ENCODE assay signal across 9 mouse cellular contexts in genomic region chr11:80142872-80143271, GRCm38 (mm10). TPM values are rescaled to one million over a fixed set of nuclear protein-coding genes. Genes with fewer than 3 reads are reported as not detected.
DNase-seq lines count a peak whose midpoint lies in the region; ATAC-seq and TF ChIP-seq lines count a peak whose summit lies in the region.
"Had no signal": no experiment of that assay in that cellular context is flagged by ENCODE, and none has a peak within 500 bp of the region (broad histone marks: within the 10 kb centered on the region; RNA-seq: fewer than 3 reads in every experiment).

No protein-coding gene starts in this region.

- no peak for ATAC-seq in heart, postnatal 0 days (ENCODE audit: insufficient read depth, low read depth)
- ATAC-seq in lung, postnatal 0 days, result peak; percentile 25; the same call in 1 of the 2 replicates

- peak overlapping the region; percentile 68 to 96 (median 80) for H3K4me3 ChIP-seq in CH12.LX (replicated peaks in 1 of 3; ENCODE audit: low read depth in 2 of 3, low read length in 2 of 3, poor library complexity in 1 of 3)
- peak overlapping the region; percentile 73 for H3K4me3 ChIP-seq in heart, postnatal 0 days (ENCODE audit: low read depth, low read length)
- peak overlapping the region; percentile 85; the same call in 1 of the 2 replicates for H3K4me3 ChIP-seq in lung, postnatal 0 days (ENCODE audit: low read depth, low read length)

- no peaks in the 10 kb centered on the region for H3K9me3 ChIP-seq in CH12.LX (replicated peaks; ENCODE audit: low read length)
- H3K9me3 ChIP-seq in heart, postnatal 0 days (replicated peaks; ENCODE audit: control insufficient read depth, low read length), result no peaks in the 10 kb centered on the region
- H3K9me3 ChIP-seq in lung, postnatal 0 days (ENCODE audit: low read length), result no peaks in the 10 kb centered on the region

- TF ChIP-seq RAD21 in CH12.LX (IDR thresholded peaks at IDR 0.05; ENCODE audit: low read depth, low read length), result no peak

- peaks cover 9 to 67% of the 10 kb centered on the region in 2 experiments for H3K4me1 ChIP-seq in CH12.LX (ENCODE audit: control insufficient read depth in 1 of 2, insufficient read depth in 2 of 2)
- peaks cover 6% of the 10 kb centered on the region; the same call in 1 of the 2 replicates for H3K4me1 ChIP-seq in heart, postnatal 0 days (ENCODE audit: control insufficient read depth, insufficient read depth)
- H3K4me1 ChIP-seq in lung, postnatal 0 days (ENCODE audit: insufficient read depth, low read depth, low read length), result peaks cover 4% of the 10 kb centered on the region; the same call in 1 of the 2 replicates

- 42% methylated on average over 8 of the region's 8 CpGs for WGBS in heart, postnatal 0 days
- WGBS in lung, postnatal 0 days, result 37% methylated on average over 8 of the region's 8 CpGs

- H3K4me2 ChIP-seq in CH12.LX (ENCODE audit: insufficient read depth, low read depth, poor library complexity, severe bottlenecking), result peak overlapping the region; percentile 76
- H3K4me2 ChIP-seq in heart, postnatal 0 days (ENCODE audit: low read depth, low read length), result peak overlapping the region; percentile 69
- peak overlapping the region; percentile 90 for H3K4me2 ChIP-seq in lung, postnatal 0 days (replicated peaks; ENCODE audit: low read depth, low read length)

- dilution Hi-C loops in CH12.LX (cut with MboI; ENCODE audit: extremely low pct_ligation_motif_present, extremely low pct_unique_long_range_greater_than_20kb, low sequenced_read_pairs), result no loop called here

- DNase-seq in cerebellum, adult 9-10 months, result peak; percentile 11
- no peak for DNase-seq in cerebellum, postnatal 4 days (ENCODE audit: low spot score in 2 of 2)
- DNase-seq in CH12.LX (ENCODE audit: extremely low read depth), result no peak
- no peak for DNase-seq in heart, postnatal 0 days (ENCODE audit: low spot score)
- DNase-seq in lung, postnatal 0 days (ENCODE audit: low spot score), result peak; percentile 48
- DNase-seq in urinary bladder, postnatal 25 days (ENCODE audit: low spot score), result no peak
- DNase-seq in adrenal gland, adult 18-20 months (ENCODE audit: low spot score in 2 of 2), result no peak
- no peak for DNase-seq in layer of hippocampus, postnatal 10 days (ENCODE audit: low spot score in 2 of 2)
- DNase-seq: cerebellum, adult 18-20 months had no signal

- no peak overlapping the region for H3K27ac ChIP-seq in CH12.LX (ENCODE audit: insufficient read depth, low read depth)
- H3K27ac ChIP-seq in heart, postnatal 0 days (ENCODE audit: low read depth), result 0 out of 2 replicates have a peak overlapping the region, but pooled peaks have one; percentile 84
- peak overlapping the region; percentile 88; the same call in 1 of the 2 replicates for H3K27ac ChIP-seq in lung, postnatal 0 days (ENCODE audit: low read length)

- no peak for TF ChIP-seq POLR2A in CH12.LX (IDR thresholded peaks at IDR 0.05; ENCODE audit: low read depth, low read length)

- no peak for TF ChIP-seq EP300 in CH12.LX (IDR thresholded peaks at IDR 0.05; ENCODE audit: low read length)
- TF ChIP-seq EP300 in heart, postnatal 0 days (IDR thresholded peaks at IDR 0.05; ENCODE audit: low read depth), result no peak
- no peak for TF ChIP-seq EP300 in lung, postnatal 0 days (IDR thresholded peaks at IDR 0.05)

- peak overlapping the region; percentile 64 for H3K9ac ChIP-seq in CH12.LX (ENCODE audit: insufficient read depth, low read depth)
- H3K9ac ChIP-seq in heart, postnatal 0 days (replicated peaks; ENCODE audit: low read depth, low read length), result 0 out of 2 replicates have a peak overlapping the region, but pooled peaks have one; percentile 80
- H3K9ac ChIP-seq in lung, postnatal 0 days (replicated peaks; ENCODE audit: low read depth), result no peak overlapping the region

- no peaks in the 10 kb centered on the region for H3K27me3 ChIP-seq in CH12.LX (replicated peaks)
- H3K27me3 ChIP-seq in heart, postnatal 0 days (ENCODE audit: control insufficient read depth, insufficient read depth, low read length), result no peaks in the 10 kb centered on the region
- no peaks in the 10 kb centered on the region for H3K27me3 ChIP-seq in lung, postnatal 0 days (replicated peaks; ENCODE audit: insufficient read depth, low read length)

- no peak for TF ChIP-seq CTCF in CH12.LX (conservative IDR thresholded peaks at IDR 0.05 in 1 of 2, IDR thresholded peaks at IDR 0.05 in 1 of 2; ENCODE audit: low read depth in 2 of 2, low read length in 2 of 2)
- no peak for TF ChIP-seq CTCF in heart, postnatal 0 days (IDR thresholded peaks at IDR 0.05; ENCODE audit: low read depth)
- TF ChIP-seq CTCF in lung, postnatal 0 days (IDR thresholded peaks at IDR 0.05), result no peak

- peaks cover 30% of the 10 kb centered on the region for H3K79me2 ChIP-seq in CH12.LX (replicated peaks; ENCODE audit: control insufficient read depth, extremely low read depth, insufficient read depth, poor library complexity, severe bottlenecking)

- in situ Hi-C loops in CH12.LX (cut with MboI; ENCODE audit: low pct_ligation_motif_present, low pct_unique_long_range_greater_than_20kb, low sequenced_read_pairs), result loop anchor here (5.0 kb wide), 1 partner anchor 101 kb away; no protein-coding TSS in a partner anchor

- peaks cover 13 to 25% of the 10 kb centered on the region in 2 experiments for H3K36me3 ChIP-seq in CH12.LX (replicated peaks in 1 of 2; ENCODE audit: control insufficient read depth in 1 of 2, insufficient read depth in 1 of 2, low read length in 1 of 2)
- H3K36me3 ChIP-seq in heart, postnatal 0 days (replicated peaks; ENCODE audit: control insufficient read depth, insufficient read depth, low read length), result 0 out of 2 replicates have a peak, but pooled peaks cover 20% of the 10 kb centered on the region
- H3K36me3 ChIP-seq in lung, postnatal 0 days (ENCODE audit: insufficient read depth, low read length), result no peaks in the 10 kb centered on the region

TF ChIP-seq in CH12.LX, 34 proteins besides CTCF, POLR2A, EP300 and RAD21 (continues in another document):
- TF ChIP-seq MAX (IDR thresholded peaks at IDR 0.05; ENCODE audit: low read length), result no peak
- no peak for TF ChIP-seq ZNF384 (IDR thresholded peaks at IDR 0.05; ENCODE audit: low read depth, low read length)
- no peak for TF ChIP-seq E2F4 (IDR thresholded peaks at IDR 0.05; ENCODE audit: insufficient replicate concordance, low read depth, low read length)
- TF ChIP-seq JUN (IDR thresholded peaks at IDR 0.05; ENCODE audit: insufficient read depth, low read depth, low read length), result no peak
- TF ChIP-seq USF1 (IDR thresholded peaks at IDR 0.05; ENCODE audit: low read depth, low read length), result no peak
- no peak for TF ChIP-seq MXI1 (IDR thresholded peaks at IDR 0.05; ENCODE audit: low read depth, low read length)
- TF ChIP-seq TCF12 (IDR thresholded peaks at IDR 0.05; ENCODE audit: low read depth, low read length), result no peak
- TF ChIP-seq JUND (conservative IDR thresholded peaks at IDR 0.05; ENCODE audit: low read depth, low read length), result no peak
- no peak for TF ChIP-seq ZC3H11A (IDR thresholded peaks at IDR 0.05; ENCODE audit: low read depth, low read length)
- no peak for TF ChIP-seq BHLHE40 (IDR thresholded peaks at IDR 0.05; ENCODE audit: low read depth, low read length)
- no peak for TF ChIP-seq ZMIZ1 (IDR thresholded peaks at IDR 0.05; ENCODE audit: low read depth, low read length)
- no peak for TF ChIP-seq ETS1 (conservative IDR thresholded peaks at IDR 0.05; ENCODE audit: low read depth, low read length)
- TF ChIP-seq CHD1 (IDR thresholded peaks at IDR 0.05; ENCODE audit: low read depth, low read length), result no peak
- no peak for TF ChIP-seq NELFE (IDR thresholded peaks at IDR 0.05; ENCODE audit: low read depth, low read length)

RNA-seq across cellular contexts. Expression of gene Tefm, which starts 0.9 kb away (rescaled TPM):
- 34.4 and 36.6 TPM in 2 replicates for total RNA-seq in CH12.LX (2012; rRNA removed)
- total RNA-seq in CH12.LX (2014; rRNA removed), result 70.2 and 76.1 TPM in 2 replicates
- 42.1 and 43.9 TPM in 2 replicates for polyA plus RNA-seq in CH12.LX (2012; ENCODE audit: insufficient read length, low read depth)
- 32.4 and 40.3 TPM in 2 replicates for total RNA-seq in heart, postnatal 0 days (2014; rRNA removed; ENCODE audit: low replicate concordance)
- 37.6 and 39.9 TPM in 2 replicates for polyA plus RNA-seq in heart, postnatal 0 days (2015; fragmentation: Nextera tagmentation; extraction: Ambion mirVana)
- polyA plus RNA-seq in lung, postnatal 0 days (2015; fragmentation: Nextera tagmentation; extraction: Ambion mirVana), result 17.8 and 19.5 TPM in 2 replicates
- 10 to 100 TPM; 13.6 to 15.5 TPM for total RNA-seq in adrenal gland, adult 18-20 months (2021)
- 10 to 100 TPM; 10.7 to 10.8 TPM for total RNA-seq in layer of hippocampus, postnatal 10 days (2021)

RNA-seq across cellular contexts. Expression of gene Adap2, which starts 11.0 kb away (rescaled TPM):
- not detected in 2 replicates for total RNA-seq in CH12.LX (2012; rRNA removed)
- total RNA-seq in CH12.LX (2014; rRNA removed), result 0.12 TPM in 1 of 2 replicates, not detected in the other
- polyA plus RNA-seq in CH12.LX (2012; ENCODE audit: insufficient read length, low read depth), result 0.49 and 0.86 TPM in 2 replicates
- total RNA-seq in heart, postnatal 0 days (2014; rRNA removed; ENCODE audit: low replicate concordance), result 17.0 and 20.0 TPM in 2 replicates
- 2.1 and 3.0 TPM in 2 replicates for polyA plus RNA-seq in heart, postnatal 0 days (2015; fragmentation: Nextera tagmentation; extraction: Ambion mirVana)
- 8.4 and 12.4 TPM in 2 replicates for polyA plus RNA-seq in lung, postnatal 0 days (2015; fragmentation: Nextera tagmentation; extraction: Ambion mirVana)
- total RNA-seq in adrenal gland, adult 18-20 months (2021), result 10 to 100 TPM in 1 of 2 experiments, 1 to 10 TPM in 1; 9.6 to 11.1 TPM
- total RNA-seq in layer of hippocampus, postnatal 10 days (2021), result 1 to 10 TPM; 8.5 to 9.7 TPM

RNA-seq across cellular contexts. Expression of gene Rnf135, which starts 40.8 kb away (rescaled TPM):
- total RNA-seq in CH12.LX (2012; rRNA removed), result 11.7 and 12.4 TPM in 2 replicates
- total RNA-seq in CH12.LX (2014; rRNA removed), result 10.9 and 11.1 TPM in 2 replicates
- 9.6 and 11.3 TPM in 2 replicates for polyA plus RNA-seq in CH12.LX (2012; ENCODE audit: insufficient read length, low read depth)
- total RNA-seq in heart, postnatal 0 days (2014; rRNA removed; ENCODE audit: low replicate concordance), result 6.2 and 10.2 TPM in 2 replicates
- 11.7 and 12.9 TPM in 2 replicates for polyA plus RNA-seq in heart, postnatal 0 days (2015; fragmentation: Nextera tagmentation; extraction: Ambion mirVana)
- 13.7 and 16.1 TPM in 2 replicates for polyA plus RNA-seq in lung, postnatal 0 days (2015; fragmentation: Nextera tagmentation; extraction: Ambion mirVana)
- total RNA-seq in adrenal gland, adult 18-20 months (2021), result 1 to 10 TPM; 5.9 to 9.1 TPM
- total RNA-seq in layer of hippocampus, postnatal 10 days (2021), result 1 to 10 TPM; 3.3 to 4.1 TPM

RNA-seq across cellular contexts. Expression of gene Atad5, which starts 53.7 kb away (rescaled TPM):
- total RNA-seq in CH12.LX (2012; rRNA removed) (24.0 and 26.4 TPM in 2 replicates), CH12.LX (2014; rRNA removed) (46.3 and 48.1 TPM in 2 replicates)
- 32.9 and 35.2 TPM in 2 replicates for polyA plus RNA-seq in CH12.LX (2012; ENCODE audit: insufficient read length, low read depth)
- 3.3 and 4.2 TPM in 2 replicates for total RNA-seq in heart, postnatal 0 days (2014; rRNA removed; ENCODE audit: low replicate concordance)
- polyA plus RNA-seq in heart, postnatal 0 days (2015; fragmentation: Nextera tagmentation; extraction: Ambion mirVana), result 1.5 and 1.8 TPM in 2 replicates
- polyA plus RNA-seq in lung, postnatal 0 days (2015; fragmentation: Nextera tagmentation; extraction: Ambion mirVana), result 1.7 and 2.0 TPM in 2 replicates
- 1 to 10 TPM; 1.2 to 1.8 TPM for total RNA-seq in adrenal gland, adult 18-20 months (2021)
- 1 to 10 TPM; 6.0 to 6.6 TPM for total RNA-seq in layer of hippocampus, postnatal 10 days (2021)

Comparison
In these comparisons a context has a peak if more than half of its experiments do, and no peak if none do; other contexts are left out.
1. DNase-seq: peak in cerebellum, adult 9-10 months (single experiment) and lung, postnatal 0 days (single experiment); none in cerebellum, postnatal 4 days (0 of 2), CH12.LX (single experiment), heart, postnatal 0 days (single experiment), urinary bladder, postnatal 25 days (single experiment), adrenal gland, adult 18-20 months (0 of 2) and layer of hippocampus, postnatal 10 days (0 of 2).
2. RNA of gene Adap2, which starts 11.0 kb away (total RNA-seq): 17.0 to 20.0 TPM in heart, postnatal 0 days, 9.6 to 11.1 TPM in adrenal gland, adult 18-20 months and 8.5 to 9.7 TPM in layer of hippocampus, postnatal 10 days; 0.12 TPM in CH12.LX; every median in the first group is over 4 times any median in the second.
3. Peak in every context shown above with its lines, with median percentiles within 50 percentile points of each other: H3K4me2 ChIP-seq and H3K4me3 ChIP-seq.